Mouse (Mus musculus) lung, adult 18-20 months (tissue): ENCODE data around the gene Tnfaip3.

Experiments used
- DNase-seq, 2 experiments: peaks; one replicate each; pipeline ENCODE4 v3.0.0; 2022; ENCODE audit warnings: mixed read lengths in 2 of 2

The Tnfaip3 gene

DNA sequence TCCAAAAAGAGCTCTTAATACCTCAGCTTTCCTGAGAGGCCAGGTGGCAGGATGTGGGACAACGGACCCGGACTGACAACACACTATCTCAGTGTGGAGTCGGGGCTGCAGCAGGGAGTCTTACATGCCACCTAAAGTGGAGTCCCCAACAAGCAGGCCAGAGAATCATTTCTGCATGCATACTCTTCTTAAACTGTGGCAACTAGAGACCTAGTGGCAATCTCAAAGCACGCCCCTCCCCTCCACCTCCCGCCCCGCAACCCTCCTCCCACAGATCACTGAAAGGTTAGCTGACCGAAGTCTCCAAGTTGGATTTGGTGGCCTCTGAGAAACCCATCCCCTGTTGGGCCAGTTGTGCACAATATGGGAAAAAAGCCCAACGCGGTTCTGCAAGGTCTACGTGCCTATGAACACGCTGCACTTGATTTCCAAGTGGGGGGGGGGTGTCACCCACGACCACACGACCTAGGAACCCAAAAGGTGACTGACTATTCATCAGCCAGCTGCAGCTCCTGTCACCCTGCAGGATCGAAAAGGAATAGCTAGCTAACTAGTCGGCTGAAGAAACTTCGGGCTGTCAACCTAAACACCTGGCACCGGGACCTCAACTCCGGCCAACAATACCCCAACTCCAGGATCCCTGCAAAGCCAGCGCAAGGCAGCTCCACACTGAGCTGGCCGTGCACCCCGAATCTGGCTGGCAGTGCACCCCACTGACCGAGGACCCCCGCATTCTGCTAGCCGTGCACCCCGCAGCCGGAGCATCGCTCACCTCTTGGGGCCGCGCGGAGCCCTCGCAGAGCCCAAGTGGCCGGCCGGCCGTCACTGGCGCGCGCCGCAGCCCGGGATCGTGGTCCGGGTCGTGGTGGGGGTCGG, 838 bp downstream of the Tnfaip3 start:
- DNase-seq = no peak

DNA sequence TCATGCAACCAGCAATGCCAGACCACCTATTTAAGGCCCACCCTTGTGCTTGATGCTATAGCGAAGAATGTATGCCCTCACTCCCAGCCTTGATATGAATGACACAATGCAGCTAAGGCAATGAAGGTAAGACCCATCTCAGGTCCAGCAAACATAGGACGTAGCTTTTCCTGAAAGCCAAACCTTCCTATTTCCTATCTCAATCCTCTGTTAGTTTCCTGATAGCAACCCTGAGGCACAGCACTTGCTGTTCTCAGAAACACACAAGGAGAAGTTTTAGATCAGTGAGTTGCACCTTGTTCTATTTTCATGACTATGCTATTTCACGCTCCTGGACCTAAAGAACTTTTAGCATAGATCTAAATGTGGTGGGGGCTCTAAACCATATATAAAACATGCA, 2.1 kb downstream of the Tnfaip3 start:
- no peak for DNase-seq

DNA sequence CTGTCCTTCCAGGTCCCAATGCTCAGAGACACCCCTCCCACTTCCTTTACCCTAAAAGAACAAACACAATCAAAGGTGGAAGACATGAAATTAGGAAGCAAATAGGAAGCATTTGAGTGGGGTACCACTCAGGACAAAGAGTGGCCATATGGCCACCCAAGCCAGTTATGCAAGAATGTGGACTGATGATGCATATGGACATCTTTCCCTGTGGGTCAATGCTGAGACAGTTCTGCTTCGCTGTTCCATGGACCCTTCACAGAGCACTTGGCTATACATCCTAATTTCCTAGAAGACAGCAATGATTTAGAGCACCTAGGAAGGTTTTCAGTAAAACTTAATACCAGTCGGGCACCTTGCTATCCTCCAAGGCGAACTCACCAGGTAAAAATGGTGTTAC, 2.8 kb downstream of the Tnfaip3 start:
- no peak for DNase-seq

DNA sequence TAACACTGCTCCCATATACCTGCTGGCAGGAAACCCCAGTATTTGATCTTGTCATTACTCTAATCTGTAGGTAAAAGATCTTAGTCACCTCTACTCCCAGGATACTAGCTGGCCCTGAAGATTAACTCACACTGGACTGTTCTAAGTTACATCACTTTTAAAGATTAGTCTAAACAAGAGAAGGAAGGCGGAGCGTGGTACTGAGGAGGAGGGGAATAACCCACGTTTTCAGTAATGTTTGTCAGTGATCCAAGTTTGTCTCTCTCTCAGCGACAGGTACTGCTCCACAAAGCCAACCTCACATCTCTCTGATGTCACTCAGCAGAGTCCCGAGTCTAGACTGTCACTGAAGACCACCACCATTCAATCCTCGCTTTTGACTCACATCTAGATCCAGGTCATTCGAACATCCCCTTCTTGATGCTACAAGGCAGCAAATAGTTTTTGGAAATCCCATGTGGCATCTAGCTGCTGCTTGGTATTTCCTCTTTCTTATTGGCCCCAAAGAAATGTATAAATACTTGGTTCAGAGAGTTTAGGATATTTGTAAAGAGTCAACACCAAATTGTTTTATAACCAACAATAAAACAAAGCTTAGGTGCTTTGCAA, 3.5 kb downstream of the Tnfaip3 start:
- DNase-seq = no peak

DNA sequence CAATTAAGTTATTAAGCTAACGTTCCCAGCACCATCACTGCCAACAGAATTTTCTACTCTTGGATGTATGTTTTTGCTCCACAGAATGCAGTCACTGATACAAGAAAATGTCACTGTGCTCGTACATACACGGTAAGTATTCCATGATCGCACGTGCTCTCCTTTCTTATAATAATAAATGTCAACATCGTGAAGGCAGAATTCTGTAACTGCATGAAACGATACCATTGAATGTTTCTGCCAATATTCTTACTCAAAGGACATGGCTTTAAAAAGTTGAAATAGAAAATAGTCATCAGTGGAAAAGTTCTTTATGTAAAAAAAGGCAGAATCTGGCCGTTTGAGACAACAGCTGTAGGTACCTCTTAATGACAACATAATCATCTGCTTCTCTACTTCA, 5.0 kb downstream of the Tnfaip3 start:
- DNase-seq = no peak

DNA sequence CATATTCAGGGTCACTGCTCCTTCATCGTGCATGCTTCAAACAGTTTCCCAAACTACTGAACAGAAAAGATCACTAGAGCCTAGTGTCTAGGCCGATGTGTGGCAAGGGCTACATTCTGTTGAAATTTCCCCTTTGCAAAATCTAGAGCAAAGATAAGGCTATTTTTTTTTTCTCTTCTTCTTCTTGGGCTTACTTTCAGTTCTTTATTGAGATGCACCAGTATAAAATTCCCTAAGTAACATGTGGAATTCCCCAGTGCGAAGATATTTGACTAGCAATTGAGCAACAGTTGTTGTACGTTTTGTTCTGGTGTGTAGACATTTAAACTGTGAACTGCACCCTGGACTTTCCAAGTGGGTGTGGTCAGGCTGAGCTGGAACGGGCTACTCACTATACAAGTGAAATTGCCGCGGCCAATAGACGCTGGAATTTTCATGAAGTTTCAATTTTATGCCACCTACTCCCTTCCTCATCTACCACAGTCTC, 6.2 kb downstream of the Tnfaip3 start:
- peak; percentile 79 to 85 for DNase-seq

DNA sequence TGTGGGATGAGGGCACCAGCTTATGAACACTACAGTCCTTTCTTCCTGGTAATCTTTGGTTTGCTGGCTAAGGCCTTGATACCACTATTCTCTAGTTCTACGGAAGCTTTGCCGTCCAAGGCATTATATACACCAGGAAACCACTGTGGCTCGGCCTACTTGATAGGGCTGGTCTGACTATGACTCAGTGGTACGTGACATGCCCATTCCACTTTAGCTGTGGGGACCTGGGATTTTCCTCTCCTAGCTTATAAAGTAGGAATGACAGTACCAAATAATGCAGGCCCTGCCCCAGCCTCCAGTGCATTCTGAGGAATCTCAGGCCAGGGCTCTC, 6.9 kb downstream of the Tnfaip3 start:
- DNase-seq = no peak

DNA sequence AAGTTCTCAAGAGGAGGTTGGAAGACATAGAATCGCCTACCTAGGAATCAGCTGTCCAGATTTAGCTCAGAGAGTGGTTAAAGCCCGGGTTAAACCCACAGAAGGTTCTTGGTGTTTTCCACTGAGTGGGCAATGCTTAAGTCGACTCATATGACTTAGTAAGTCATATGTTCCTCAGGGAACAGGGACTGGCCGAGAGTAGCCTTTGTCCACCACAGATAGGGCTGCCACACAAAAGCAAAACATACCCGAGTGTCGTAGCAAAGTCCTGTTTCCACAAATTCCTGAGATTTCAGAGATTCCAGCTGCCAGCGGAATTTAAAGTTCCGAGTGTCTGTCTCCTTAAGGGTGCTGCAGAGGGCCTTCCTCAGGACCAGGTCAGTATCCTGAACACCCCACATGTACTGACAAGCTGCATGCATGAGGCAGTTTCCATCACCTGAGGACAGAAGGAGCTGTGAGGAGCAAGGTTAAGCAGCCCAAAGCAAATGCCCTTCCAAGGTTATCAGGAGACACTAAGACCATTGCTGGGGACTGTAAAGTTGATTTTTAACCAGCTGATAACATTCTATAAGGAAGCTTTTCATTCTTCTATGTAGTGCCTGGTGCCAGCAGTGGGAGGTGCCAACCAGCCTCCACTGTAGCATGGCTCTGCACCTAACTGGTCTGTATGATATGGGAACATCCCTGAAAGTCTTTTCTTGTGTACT, 7.4 kb downstream of the Tnfaip3 start:
- DNase-seq = no peak

DNA sequence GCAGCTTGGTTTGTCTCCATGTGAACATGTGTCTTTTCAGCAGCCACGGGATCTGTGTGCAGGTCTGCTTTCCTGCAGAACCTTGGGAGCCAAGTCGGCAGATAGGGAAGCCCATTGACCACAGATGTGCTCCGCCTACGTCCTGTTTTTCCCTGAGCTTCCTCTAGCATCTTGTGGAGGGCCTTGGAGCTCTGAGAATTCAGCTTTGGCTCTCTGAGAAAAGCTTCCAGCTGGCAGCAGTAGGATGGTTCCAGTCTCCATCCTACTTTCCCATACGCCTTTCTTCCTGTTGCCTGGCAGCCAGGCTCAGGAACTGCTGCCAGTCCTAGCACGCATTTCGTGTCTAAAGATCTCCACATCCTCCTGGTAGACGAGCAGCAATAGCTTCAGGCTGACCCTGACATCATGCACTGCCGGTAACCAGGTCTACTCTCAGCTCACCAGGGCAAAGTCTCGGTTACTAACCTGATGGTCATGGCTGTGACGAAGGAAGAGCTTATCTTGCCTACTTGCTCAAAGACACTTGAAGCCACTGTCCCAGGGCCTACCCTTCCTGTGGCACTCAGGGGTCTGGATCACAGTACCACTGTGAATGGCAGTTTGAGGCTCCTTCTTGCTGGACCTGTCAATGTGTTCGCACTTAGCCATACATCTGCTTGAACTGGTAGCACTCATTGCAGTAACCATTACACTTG, 13.2 kb downstream of the Tnfaip3 start:
- no peak for DNase-seq

DNA sequence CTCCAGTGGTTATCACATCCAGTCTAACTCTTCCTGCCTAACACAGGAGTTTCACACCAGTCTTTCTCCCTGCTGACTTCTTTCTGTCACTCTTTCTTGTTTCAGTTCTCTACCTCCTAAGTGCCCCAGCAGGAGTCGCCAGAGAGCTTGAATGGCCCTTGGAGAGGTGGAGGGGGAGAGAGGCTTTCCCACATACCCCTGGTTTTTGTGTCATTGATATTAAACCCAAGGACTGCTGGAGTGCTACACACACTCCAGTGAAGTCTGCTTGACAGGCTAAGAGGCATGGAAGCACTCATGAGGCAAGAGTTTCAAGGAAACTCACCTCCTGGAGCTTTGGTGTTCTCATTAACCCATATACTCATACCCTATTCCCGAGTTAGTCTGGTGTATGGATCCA, 16.0 kb downstream of the Tnfaip3 start:
- DNase-seq = peak; percentile 56 to 70

DNA sequence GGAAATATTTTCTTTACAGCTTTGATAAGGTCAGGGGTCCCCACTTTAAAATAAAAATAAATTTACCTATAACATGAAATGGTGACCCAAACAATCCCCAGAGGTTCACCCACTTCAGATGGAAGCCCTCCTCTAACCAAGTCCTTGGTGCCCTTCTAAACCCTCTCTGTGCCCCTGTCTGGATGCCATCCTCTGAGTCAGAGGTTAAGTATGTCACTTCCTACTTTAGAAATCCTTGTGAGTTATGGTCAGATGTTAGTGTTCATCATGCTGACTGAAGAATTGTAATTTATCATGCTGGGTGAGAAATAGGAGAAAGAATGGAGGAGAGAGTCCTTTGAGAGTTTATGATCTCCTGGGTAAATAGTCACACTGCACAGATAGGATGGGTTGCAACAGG, 19.1 kb downstream of the Tnfaip3 start:
- DNase-seq = no peak

DNA sequence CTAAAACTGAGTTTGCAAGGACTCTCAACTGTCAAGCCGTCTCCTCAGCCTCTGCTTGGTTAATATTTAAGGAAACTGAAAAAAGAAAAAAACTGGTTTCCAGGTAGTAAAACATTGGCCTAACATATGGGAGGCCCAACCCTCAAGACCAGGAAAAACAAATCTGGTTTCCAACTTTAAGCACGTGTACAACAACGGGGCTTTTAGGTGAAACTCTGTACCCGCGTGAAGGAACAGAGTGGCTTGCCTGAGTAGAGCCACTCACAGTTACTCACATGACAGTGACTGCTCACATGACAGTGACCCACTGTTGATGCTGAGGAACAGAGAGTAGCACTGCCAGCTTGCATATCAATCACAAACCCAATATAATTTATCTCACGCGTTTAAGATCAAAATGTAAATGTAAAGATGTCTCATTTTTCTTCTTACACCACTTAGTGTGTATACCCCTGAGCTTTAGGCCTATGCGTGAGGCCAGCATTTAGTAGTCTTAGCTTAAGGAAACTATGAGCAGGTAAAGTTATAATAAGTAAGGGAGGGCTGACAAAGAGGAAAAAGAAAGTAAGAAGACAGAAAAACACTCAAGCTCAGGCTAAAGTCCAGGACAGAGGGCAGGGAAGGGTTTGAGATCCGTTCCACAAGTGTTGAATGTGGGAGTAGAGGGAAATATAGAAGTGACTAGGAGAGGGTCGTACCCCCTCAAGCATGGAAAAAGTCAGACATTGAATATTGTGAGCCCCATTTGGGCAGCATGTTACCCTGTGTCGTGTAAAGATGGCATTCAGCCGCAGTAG, 19.8 kb downstream of the Tnfaip3 start:
- no peak for DNase-seq

DNA sequence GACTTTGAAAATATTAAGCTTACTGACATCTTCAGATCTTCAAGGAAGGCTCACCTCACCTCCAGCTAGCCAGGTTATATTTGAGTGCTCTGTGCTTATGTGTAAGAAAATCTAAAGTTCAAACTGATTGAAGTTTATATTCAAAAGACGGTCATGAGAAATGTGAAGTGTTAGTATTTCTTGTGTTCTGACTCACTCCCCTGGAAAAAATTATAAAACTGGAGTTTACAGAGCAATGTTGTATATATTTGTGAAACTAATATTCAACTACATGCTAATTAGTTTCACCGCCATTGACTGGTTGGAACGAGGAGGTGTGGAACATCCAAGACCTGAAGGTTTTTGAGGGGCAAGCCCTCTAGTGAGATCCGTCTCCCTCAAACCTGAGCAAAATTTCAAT, 22.5 kb downstream of the Tnfaip3 start:
- DNase-seq = no peak

DNA sequence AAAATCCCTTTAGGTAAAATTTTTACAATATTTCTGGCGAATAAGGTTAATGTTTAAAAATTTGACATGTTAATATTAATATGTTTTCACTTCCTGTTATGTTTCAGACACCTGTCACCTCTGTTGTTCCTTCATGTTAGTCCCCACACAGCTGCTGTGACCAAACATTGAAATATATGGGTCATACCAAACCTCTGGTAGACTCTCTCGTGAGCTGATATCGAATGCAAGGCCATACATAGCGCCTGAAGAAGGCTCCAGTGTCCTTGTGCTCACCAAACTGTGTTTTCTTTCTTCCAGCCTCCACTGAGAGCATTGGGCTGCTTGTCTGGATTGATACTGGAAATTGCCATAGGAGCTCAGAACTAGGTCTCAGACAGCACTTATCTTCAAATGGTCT, 24.4 kb downstream of the Tnfaip3 start:
- DNase-seq = no peak

DNA sequence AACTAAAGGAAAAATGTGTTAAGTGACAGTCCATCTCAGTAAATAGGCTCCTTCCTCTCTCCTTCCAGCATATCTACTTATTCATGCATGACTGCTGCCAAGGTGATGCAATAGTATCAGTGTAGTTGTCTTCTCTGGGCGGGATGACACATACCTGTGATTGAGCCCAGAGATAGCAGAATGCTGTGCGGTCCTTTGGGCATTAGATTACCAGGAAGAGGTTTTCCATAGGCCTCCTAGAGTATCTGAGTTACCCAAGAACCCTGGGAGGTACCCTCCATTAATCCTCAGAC, 27.6 kb downstream of the Tnfaip3 start:
- DNase-seq = no peak

DNA sequence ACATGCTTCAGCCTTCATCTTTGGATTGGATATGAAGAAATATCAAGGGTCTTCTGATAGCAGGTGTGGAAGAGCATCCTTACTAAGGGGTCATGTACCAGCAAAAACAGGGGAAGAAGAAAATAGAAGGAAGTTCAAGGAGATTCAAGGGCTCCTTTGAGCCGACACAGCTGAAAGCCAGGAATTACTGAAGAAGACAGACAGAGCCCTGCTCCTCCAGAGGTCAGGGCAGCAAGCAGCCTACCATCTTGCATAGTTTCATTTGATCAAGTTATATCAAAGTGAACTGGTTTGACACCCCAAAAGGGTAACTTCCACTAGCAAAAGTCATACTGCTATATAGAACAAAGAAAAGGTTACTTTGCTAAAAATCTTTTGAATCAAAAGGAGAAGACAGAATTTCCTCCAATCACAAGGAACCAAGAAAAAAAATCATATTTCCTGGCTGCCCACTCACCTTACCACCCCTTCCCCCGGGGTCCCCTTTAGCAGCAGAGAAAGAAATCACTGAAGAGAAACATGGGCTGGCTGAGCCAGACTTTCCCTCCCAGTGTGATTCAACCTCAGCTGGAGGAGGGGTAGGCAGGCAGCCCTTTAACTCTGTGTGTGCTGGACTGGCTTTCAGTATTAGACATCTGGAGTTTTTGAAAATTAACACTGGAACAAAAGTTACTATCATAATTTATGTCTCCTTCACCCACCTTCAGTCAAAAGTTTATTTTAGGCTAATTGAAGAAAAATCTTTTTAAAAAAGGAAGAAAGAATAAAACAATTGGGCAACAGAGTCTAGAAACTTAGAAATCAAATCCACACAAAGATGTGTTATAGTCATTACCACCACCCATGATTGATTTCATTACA, 28.2 kb downstream of the Tnfaip3 start:
- no peak for DNase-seq

DNA sequence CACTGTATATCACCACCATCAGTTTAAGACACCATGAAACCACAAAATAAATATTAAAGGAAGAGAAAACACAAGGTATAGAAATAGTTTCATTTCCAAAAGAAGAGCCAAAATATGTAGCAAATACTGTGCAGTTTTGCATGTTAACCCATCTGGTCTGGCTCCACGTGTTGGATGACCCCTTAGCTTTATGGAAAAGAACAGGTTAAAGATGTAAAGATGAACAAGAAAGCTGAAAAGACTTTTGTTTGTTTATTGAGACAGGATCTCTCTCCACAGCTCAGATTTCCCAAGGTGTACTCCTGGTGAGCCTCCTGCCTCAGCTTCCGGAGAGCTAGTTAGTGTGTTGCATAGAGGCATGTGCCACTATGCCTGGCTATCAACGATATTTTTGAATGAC, 29.9 kb downstream of the Tnfaip3 start:
- no peak for DNase-seq

DNA sequence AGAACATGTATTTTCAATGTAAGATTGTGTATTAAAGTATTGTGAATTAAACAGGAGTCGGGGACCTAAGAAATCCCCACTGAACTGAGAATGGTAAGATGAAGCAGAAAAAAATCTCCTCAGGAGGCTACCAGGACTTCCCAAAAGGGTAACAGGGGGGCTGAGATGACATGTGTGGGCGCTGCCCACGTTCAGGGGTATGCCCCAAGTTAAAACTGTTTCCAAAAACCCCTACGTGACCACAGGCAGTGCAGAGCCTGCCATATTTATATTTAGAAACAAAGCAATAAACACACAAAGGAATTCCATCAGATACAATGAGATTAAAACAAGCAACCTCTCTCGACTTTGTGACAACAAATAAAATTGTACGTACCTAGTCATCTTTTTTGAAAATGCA, 31.9 kb downstream of the Tnfaip3 start:
- no peak for DNase-seq

DNA sequence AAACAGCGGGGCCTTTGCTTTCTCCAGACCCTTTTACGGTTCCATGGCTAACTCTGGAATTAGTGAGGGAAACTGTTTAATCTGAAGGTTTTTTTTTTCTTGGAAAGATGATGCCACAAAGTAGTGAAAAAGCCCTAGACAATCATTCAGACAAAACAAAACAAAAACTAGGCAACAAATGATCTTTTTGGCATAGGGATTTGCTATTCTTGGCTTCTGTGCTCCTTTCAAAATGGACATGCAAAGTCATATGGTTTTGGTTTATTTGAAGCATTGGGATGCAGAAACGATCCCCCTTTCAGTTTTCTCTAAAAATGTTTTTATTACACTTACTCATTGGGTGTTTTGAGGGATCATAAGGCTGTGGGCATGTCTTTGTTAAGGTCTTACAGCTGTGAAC, 41.0 kb downstream of the Tnfaip3 start:
- DNase-seq = no peak

DNA sequence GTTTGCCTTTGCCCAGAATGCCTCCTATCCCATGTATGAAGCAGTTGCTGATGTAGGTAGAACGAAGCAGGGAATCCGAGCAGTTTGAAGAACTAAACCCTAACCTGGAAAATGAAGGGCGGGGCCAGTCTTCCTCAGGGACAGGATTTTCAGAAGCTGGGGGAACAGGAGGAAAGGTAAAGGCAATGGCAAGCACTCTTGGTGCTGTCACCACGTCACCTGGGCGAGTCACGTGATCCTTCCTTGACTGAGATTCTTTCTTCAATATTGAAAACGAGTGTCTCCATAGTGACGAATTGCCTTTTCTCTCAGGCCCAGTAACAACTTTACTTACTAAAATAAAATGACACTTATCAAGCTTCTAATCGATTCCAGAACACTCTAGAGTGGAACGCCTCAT, 48.6 kb downstream of the Tnfaip3 start:
- no peak for DNase-seq

DNA sequence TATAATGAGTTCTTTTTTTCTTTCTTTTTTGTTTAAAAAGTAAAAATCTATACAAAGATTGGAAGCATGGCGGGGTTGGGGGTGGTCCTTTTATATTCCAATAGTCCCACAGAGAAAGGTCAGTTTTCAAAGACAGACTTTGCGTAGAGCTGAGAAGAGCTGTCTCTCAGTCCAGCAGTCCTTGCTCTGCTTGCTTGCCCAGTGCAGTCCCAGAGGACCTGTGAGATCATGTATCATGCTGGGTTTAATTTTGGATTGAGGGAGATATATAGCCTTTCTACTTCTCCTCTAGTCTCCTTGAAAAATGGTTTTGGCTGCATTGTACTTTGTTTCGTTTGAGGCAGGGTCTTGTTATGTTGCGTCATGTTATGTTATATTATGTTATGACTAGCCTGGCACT, 49.9 kb downstream of the Tnfaip3 start:
- DNase-seq = no peak

DNA sequence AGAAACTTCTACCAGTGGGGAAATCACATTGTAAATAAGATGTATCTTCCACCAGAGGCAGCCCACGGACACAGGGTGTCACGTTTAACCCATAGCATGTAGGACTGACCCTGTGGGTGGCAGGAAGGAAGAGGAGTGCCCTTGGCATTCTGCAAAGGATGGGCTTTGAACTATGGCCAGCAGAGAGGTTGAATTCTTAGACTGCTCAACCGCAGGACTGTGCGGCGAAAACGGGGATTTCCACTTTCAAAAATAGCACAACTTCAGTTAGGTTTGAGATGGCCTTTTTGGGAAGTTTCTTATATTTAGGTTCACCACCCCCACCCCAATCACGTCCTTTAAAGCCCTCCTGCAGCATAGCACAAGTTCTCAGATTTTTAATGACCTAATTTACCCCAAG, 50.6 kb downstream of the Tnfaip3 start:
- peak in 1 of 2 experiments; percentile 11 for DNase-seq
